Mouse (Mus musculus) kidney, adult 2 months (tissue): Measurements from ENCODE around the gene Cacna1c. TPM values are rescaled to one million over a fixed set of nuclear protein-coding genes. Genes with fewer than 3 reads are reported as not detected.

ENCODE experiments used
- DNase-seq: peaks from one replicate; pipeline ENCODE4 v3.0.0; 2021
- H3K27ac ChIP-seq: fragments of 200-500 bp; 2 replicates; pipeline ENCODE4 v1.5.1; 2012; ENCODE audit warnings: low read depth, low read length, control low read depth, inconsistent platforms; ENCODE audit not compliant: insufficient read depth
- H3K27me3 ChIP-seq: fragments of 200-500 bp; replicated peaks from 2 replicates; pipeline ENCODE4 v1.6.1; 2012; ENCODE audit warnings: mild to moderate bottlenecking, moderate library complexity, low read length, inconsistent platforms; ENCODE audit not compliant: control insufficient read depth, insufficient read depth
- H3K36me3 ChIP-seq: fragments of 200-500 bp; 2 replicates; pipeline ENCODE4 v1.6.1; 2012; ENCODE audit warnings: mild to moderate bottlenecking, moderate library complexity, low read length, inconsistent platforms; ENCODE audit not compliant: control insufficient read depth, insufficient read depth
- H3K4me1 ChIP-seq: fragments of 200-500 bp; 2 replicates; pipeline ENCODE4 v1.6.1; 2011; ENCODE audit warnings: low read length; ENCODE audit not compliant: control insufficient read depth, insufficient read depth
- H3K4me3 ChIP-seq: fragments of 200-500 bp; 2 replicates; pipeline ENCODE4 v1.5.1; 2011; ENCODE audit warnings: mild to moderate bottlenecking, low read depth, low read length, control low read depth; ENCODE audit not compliant: insufficient read depth
- CTCF ChIP-seq: fragments of 200-500 bp; conservative IDR thresholded peaks from 2 replicates; pipeline ENCODE4 v1.5.1; 2011; ENCODE audit warnings: low read depth, mild to moderate bottlenecking, control low read depth, low read length, moderate library complexity, mixed read lengths; ENCODE audit not compliant: insufficient read depth, insufficient read length
- POLR2A ChIP-seq: fragments of 200-500 bp; IDR thresholded peaks from one replicate; pipeline ENCODE4 v1.6.1; 2011; ENCODE audit warnings: low read depth, low read length, control low read depth
- WGBS: fragments of 180-500 bp; shearing (Covaris S2); methylation state at CpG from one replicate; pipeline ENCODE4 v1.1.7; 2018; 5-methylcytosine and 5-hydroxymethylcytosine counted together
- polyA plus RNA-seq: library from polyadenylated mRNA; depleted of rRNA; stranded (reverse); fragments of >200 nt; gene quantifications from 2 replicates; pipeline ENCODE4 v1.2.3, GENCODE M21; 2012

Cacna1c gene
- polyA plus RNA-seq, 1 experiment = 0.99 TPM

- no peaks in the 10 kb centered on the region for H3K4me1 ChIP-seq
- WGBS = 52% methylated on average over 14 of the region's 14 CpGs
- H3K27me3 ChIP-seq = no peaks in the 10 kb centered on the region
- DNase-seq = peak; percentile 44
- no peak overlapping the region for H3K27ac ChIP-seq
- no peaks in the 10 kb centered on the region for H3K36me3 ChIP-seq
- TF ChIP-seq POLR2A = no peak
- TF ChIP-seq CTCF = peak; percentile 74
- H3K4me3 ChIP-seq = no peak overlapping the region
Observed at GRCm38 (mm10) chr6:118646265-118647061, 549.8 kb downstream of the Cacna1c start.

- 84% methylated on average over 12 of the region's 12 CpGs for whole genome bisulfite sequencing
- H3K4me1 ChIP-seq = no peaks in the 10 kb centered on the region
- no peaks in the 10 kb centered on the region for H3K27me3 ChIP-seq
- TF ChIP-seq CTCF = no peak
- TF ChIP-seq POLR2A = no peak
- no peak overlapping the region for H3K4me3 ChIP-seq
- no peaks in the 10 kb centered on the region for H3K36me3 ChIP-seq
- DNase-seq = no peak
- no peak overlapping the region for H3K27ac ChIP-seq
Observed at GRCm38 (mm10) chr6:118644866-118645265, 551.4 kb downstream of the Cacna1c start.

DNA sequence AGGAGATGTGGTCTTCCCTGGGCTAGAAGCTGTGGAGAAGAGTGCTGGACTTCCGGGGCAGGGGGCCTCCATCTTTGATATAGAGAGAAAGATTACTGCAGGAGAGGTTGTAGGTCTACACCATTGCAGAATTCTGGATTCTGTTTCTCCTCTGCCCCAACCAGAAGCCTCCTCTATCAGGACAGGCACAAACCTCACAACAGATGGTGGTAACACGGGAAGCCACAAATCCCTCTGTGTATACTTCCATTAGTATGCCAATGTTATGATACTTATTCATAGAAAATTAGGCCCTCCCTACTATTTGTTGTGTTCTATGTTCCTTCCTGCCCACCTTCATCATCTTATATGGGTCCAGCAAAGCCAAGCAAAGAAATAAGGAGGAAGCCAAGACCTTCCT is 552.7 kb downstream of the Cacna1c start:
- Histone ChIP-seq H3K36me3 (no peaks in the 10 kb centered on the region), H3K4me3 (no peak overlapping the region), H3K27ac (no peak overlapping the region), H3K27me3 (no peaks in the 10 kb centered on the region), H3K4me1 (no peaks in the 10 kb centered on the region)
- WGBS = 94% methylated on average over 2 of the region's 2 CpGs
- TF ChIP-seq CTCF (no peak), POLR2A (no peak)
- no peak for DNase-seq

DNA sequence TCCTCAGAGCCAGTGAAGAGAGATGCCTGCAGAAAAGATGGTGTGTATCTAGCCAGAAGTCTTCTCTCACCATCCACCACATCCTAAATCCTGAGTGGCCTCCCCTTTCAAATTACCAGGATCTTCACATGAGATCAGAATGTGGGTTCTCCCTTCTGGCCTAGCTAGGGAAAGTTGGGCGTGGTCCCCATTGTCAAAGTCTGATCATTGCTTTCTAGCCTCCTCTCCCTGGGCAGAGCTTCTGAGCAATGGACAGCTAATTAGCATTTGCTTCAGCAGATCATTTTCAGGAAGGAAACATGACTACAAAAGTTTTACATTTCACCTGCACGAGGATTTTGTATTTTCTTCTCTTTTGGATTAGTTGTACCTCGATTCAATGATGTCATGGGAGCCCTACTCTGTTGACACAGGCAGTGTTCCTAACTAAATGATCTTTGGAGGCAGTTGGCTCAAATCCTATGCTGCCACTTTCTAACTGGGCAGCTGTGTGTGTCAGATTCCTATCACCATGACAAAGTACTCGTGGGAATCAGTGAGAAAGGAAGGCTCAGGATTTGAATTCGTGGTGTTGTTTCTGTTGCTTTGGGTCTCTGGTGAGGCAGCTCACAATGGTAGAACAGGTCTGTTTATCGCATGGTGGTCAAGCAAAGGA is 554.4 kb downstream of the Cacna1c start:
- no peak overlapping the region for H3K4me3 ChIP-seq
- no peak for DNase-seq
- H3K27ac ChIP-seq = no peak overlapping the region
- H3K27me3 ChIP-seq = no peaks in the 10 kb centered on the region
- no peaks in the 10 kb centered on the region for H3K36me3 ChIP-seq
- no peaks in the 10 kb centered on the region for H3K4me1 ChIP-seq
- 65% methylated on average over 6 of the region's 6 CpGs for WGBS
- TF ChIP-seq CTCF (no peak), POLR2A (no peak)

DNA sequence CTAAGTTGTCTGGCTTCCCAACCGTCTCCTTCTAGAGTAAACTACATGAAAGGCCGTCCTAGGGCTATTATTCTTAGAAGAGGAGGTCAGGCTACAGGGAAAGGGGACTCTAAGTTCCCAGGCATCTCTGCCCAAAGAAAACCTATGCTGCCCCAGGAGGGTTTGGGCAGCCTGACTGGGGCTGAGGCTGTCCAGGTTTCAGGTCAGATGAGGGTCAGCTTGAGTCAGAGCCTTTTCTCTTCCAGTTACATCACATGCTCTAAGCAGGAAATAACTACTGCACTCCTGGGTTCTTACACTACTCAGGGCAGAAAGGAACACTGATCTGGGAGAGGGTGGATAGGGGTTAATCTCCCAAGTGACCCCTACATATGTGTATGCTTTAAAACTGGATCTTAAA is 556.4 kb downstream of the Cacna1c start:
- H3K4me1 ChIP-seq = no peaks in the 10 kb centered on the region

DNA sequence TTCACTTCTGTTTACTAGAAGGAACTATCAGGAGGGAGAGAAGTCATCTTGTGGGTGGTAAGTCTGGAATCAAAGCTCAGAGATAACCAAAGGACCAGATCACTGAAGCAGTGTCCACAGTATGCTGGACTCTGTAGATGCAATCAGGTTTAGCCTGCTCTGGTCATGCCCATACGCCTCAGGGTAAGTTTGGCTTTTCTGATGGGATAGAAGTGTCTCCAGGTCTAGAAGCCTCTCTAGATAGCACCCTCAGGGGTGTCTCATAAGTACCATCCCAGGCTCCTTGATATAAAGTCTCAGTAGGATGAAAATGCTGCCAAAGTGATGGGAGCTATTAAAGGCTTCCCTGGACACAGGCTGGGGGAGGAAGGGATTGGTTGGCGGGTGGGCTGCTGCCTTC is 557.3 kb downstream of the Cacna1c start:
- Histone ChIP-seq H3K36me3 (no peaks in the 10 kb centered on the region), H3K4me1 (no peaks in the 10 kb centered on the region), H3K4me3 (no peak overlapping the region), H3K27ac (no peak overlapping the region), H3K27me3 (no peaks in the 10 kb centered on the region)
- no peak for TF ChIP-seq CTCF
- no peak for TF ChIP-seq POLR2A
- no peak for DNase-seq
- WGBS = 86% methylated on average over 2 of the region's 2 CpGs

More for the DNA sequence above, 556.4 kb downstream of the Cacna1c start:
- H3K36me3 ChIP-seq = no peaks in the 10 kb centered on the region
- TF ChIP-seq POLR2A (no peak), CTCF (no peak)
- 50% methylated on average over 2 of the region's 2 CpGs for WGBS
- DNase-seq = no peak
- H3K27ac ChIP-seq = no peak overlapping the region
- H3K4me3 ChIP-seq = no peak overlapping the region
- H3K27me3 ChIP-seq = no peaks in the 10 kb centered on the region

GRCm38 (mm10) chr6:118632491-118632890 is 563.7 kb downstream of the Cacna1c start:
- DNase-seq = no peak
- WGBS = 86% methylated on average over 2 of the region's 2 CpGs
- H3K36me3 ChIP-seq = no peaks in the 10 kb centered on the region
- H3K4me3 ChIP-seq = no peak overlapping the region
- TF ChIP-seq POLR2A = no peak
- no peak for TF ChIP-seq CTCF
- no peaks in the 10 kb centered on the region for H3K27me3 ChIP-seq
- H3K27ac ChIP-seq = no peak overlapping the region
- no peaks in the 10 kb centered on the region for H3K4me1 ChIP-seq
